Mouse (Mus musculus) adrenal gland, postnatal 36 days (tissue): ENCODE measurements around the gene Fam118a. TPM values are rescaled to one million over a fixed set of nuclear protein-coding genes. Genes with fewer than 3 reads are reported as not detected.
A peak's percentile ranks its signal among the peaks of the same experiment; 100 is the strongest.
"Not testable (repeated sequence)": the region's sequence is repeated elsewhere in the genome, so short reads cannot be mapped to it uniquely, and the experiment has no call there.

Experiments
- DNase-seq, 2 experiments: peaks; one replicate each; pipeline ENCODE4 v3.0.0; 2021; ENCODE audit warnings: mixed read lengths in 1 of 2
- long read RNA-seq, 2 experiments: library from polyadenylated mRNA; stranded (forward); transcript quantifications; one replicate each; pipeline ENCODE4 v2.0.0; 2021; ENCODE audit warnings: borderline sequencing depth in 2 of 2
- total RNA-seq, 2 experiments: library from RNA; stranded (reverse); gene quantifications; 2 replicates each; pipeline ENCODE4 v1.2.3; 2021

Fam118a gene
- 10 to 100 TPM in 1 of 2 experiments, 1 to 10 TPM in 1; 5.9 to 11.6 TPM for total RNA-seq
- long read RNA-seq, experiment 1, transcript Fam118a-201 (9 exons, 2,518 nt) = major isoform, 15 of 21 reads
- long read RNA-seq, experiment 1, partial matches to known transcripts = 0 of 21 reads
- long read RNA-seq, experiment 1, other reads (novel, unspliced or antisense) = 6 of 21 reads
- long read RNA-seq, experiment 2, transcript Fam118a-201 (9 exons, 2,518 nt) = major isoform, 5 of 8 reads
- long read RNA-seq, experiment 2, partial matches to known transcripts = 0 of 8 reads
- long read RNA-seq, experiment 2, other reads (novel, unspliced or antisense) = 3 of 8 reads

GRCm38 (mm10) chr15:85028648-85029047 lies at the start of gene Fam118a:
TSS of gene Fam118a (plus strand) at chr15:85028948.
- DNase-seq = not testable (repeated sequence)

- no peak for DNase-seq
These were observed 47.0 kb upstream of the Fam118a start for GRCm38 (mm10) chr15:84981609-84982313.

- DNase-seq = peak in 1 of 2 experiments; percentile 48
These were observed 45.9 kb upstream of the Fam118a start for GRCm38 (mm10) chr15:84982888-84983287.

- no peak for DNase-seq
These were observed 45.0 kb upstream of the Fam118a start for GRCm38 (mm10) chr15:84983721-84984120.

GRCm38 (mm10) chr15:84985516-84986160 lies 43.1 kb upstream of the Fam118a start:
- no peak for DNase-seq

- no peak for DNase-seq
These were observed 42.4 kb upstream of the Fam118a start for GRCm38 (mm10) chr15:84986171-84987019.

- DNase-seq = peak; percentile 68 to 75
These were observed 41.5 kb upstream of the Fam118a start for GRCm38 (mm10) chr15:84987020-84987815.

- DNase-seq = peak; percentile 91 to 94
These were observed 40.6 kb upstream of the Fam118a start, which contains the start of gene 5031439G07Rik for GRCm38 (mm10) chr15:84987874-84988825. TSS of gene 5031439G07Rik (minus strand) at chr15:84988551.

- DNase-seq = no peak
These were observed 39.6 kb upstream of the Fam118a start for GRCm38 (mm10) chr15:84989098-84989497.

GRCm38 (mm10) chr15:84989771-84990170 lies 39.0 kb upstream of the Fam118a start:
- DNase-seq = no peak

- no peak for DNase-seq
These were observed 34.2 kb upstream of the Fam118a start for GRCm38 (mm10) chr15:84994498-84994897.

- no peak for DNase-seq
These were observed 33.7 kb upstream of the Fam118a start for GRCm38 (mm10) chr15:84995041-84995440.

- DNase-seq = peak; percentile 81 to 85
These were observed 32.8 kb upstream of the Fam118a start for GRCm38 (mm10) chr15:84995967-84996366.

GRCm38 (mm10) chr15:84997768-84998454 lies 30.8 kb upstream of the Fam118a start:
- DNase-seq = no peak

- DNase-seq = no peak
These were observed 28.8 kb upstream of the Fam118a start for GRCm38 (mm10) chr15:84999911-85000310.

GRCm38 (mm10) chr15:85000984-85001982 lies 27.5 kb upstream of the Fam118a start:
- peak; percentile 84 to 89 for DNase-seq

GRCm38 (mm10) chr15:85009666-85010065 lies 19.1 kb upstream of the Fam118a start:
- no peak for DNase-seq
